Mouse (Mus musculus) 416B (cell line): ENCODE results near the gene Chst7.

ENCODE experiments used
- DNase-seq: peaks from one replicate; pipeline ENCODE4 v3.0.0; 2011; ENCODE audit warnings: low read depth

The Chst7 gene

DNA sequence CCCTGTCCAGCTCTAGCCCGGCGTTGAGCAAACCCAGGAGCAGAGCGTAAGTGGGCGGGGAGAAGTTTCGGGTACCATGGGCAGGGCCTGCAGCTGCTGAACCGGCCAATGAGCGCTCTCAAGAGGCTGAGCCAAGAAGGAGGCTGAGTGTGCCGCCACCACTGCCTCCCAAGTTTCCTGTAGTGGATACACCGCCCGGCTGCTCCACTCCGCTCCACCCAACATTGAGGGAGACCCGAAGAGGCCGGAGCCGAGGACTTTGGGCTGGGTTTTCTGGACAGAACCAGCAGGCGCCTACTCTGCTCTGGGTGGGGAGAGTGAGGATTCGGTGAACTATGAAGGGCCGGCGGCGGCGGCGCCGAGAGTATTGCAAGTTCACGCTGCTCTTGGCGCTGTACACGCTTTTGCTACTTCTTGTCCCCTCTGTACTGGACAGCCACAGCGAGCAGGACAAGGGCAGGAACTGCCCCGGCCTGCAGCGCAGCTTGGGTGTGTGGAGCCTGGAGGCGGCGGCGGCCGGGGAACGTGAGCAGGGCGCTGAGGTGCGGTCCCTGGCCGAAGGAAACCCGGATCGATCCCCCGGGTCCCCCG is at the start of gene Chst7:
Gene Chst7 (plus strand): TSS at position 180 of the 591 bp plus-strand sequence.
- DNase-seq, result no peak

DNA sequence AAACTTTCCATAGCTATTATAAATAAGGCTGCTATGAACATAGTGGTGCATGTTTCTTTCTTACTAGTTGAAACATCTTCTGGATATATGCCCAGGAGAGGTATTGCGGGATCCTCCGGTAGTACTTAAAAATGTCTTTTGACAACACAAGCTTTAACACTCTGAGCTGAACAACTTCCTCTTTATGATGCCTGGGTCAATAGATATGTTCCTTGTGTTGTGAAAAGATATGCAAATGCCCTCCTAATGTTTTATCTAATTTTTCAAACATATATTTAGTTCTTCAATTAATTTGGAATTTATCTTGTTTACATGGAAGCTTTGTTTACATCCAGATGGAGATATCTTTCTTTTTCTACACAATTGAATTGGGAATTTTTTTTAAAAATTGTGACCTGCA is 47.1 kb upstream of the Chst7 start:
- peak; percentile 2 for DNase-seq

DNA sequence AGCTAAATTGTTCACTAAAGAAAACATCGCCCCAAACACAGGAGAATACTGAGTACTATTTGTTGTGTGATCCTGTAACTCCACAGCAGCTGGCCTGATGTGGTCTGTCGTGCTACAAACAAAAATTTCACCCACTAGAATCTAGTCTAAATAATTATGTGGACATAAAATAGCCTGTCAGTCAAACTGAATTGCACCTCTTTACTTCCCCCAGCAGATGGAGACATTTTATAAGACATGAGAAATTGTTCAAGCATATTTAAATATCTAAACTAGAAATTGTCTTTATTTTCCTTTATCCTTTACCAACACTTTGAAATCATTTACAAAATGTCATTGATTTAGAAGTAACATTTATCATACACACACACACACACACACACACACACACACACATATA is 38.4 kb upstream of the Chst7 start:
- DNase-seq, result peak; percentile 31

DNA sequence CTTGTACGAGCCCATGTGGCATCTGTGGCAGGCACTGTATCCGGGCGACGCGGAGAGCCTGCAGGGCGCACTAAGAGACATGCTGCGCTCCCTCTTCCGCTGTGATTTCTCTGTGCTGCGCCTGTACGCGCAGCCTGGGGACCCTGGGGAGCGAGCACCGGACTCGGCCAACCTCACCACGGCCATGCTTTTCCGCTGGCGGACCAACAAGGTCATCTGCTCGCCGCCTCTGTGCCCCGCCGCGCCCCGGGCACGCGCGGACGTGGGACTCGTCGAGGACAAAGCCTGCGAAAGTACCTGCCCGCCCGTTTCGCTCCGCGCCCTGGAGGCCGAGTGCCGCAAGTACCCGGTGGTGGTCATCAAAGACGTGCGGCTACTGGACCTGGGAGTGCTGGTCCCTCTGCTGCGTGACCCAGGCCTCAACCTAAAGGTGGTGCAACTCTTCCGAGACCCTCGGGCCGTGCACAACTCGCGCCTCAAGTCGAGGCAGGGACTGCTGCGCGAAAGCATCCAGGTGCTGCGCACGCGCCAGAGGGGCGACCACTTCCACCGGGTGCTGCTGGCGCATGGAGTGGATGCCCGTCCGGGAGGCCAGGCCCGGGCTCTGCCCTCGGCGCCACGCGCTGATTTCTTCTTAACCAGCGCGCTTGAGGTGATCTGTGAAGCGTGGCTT is 872 bp downstream of the Chst7 start:
- no peak for DNase-seq

DNA sequence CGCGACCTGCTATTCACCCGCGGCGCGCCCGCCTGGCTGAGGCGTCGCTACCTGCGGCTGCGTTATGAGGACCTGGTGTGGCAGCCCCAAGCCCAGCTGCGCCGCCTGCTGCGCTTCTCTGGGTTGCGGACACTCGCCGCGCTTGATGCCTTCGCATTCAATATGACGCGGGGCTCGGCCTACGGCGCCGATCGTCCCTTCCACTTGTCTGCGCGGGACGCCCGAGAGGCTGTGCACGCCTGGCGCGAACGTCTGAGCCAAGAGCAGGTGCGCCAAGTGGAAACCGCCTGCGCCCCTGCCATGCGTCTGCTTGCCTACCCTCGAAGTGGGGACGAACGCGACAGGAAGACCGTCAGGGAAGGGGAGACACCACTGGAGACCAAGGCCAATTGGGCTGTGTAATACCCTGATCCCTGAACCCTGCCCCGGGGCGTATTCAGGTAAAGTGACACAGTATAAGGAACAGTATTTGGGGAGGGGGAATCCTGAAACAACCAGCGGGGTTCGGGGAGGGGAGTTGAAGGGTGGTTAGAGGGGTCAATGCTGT is 1.5 kb downstream of the Chst7 start:
- no peak for DNase-seq

DNA sequence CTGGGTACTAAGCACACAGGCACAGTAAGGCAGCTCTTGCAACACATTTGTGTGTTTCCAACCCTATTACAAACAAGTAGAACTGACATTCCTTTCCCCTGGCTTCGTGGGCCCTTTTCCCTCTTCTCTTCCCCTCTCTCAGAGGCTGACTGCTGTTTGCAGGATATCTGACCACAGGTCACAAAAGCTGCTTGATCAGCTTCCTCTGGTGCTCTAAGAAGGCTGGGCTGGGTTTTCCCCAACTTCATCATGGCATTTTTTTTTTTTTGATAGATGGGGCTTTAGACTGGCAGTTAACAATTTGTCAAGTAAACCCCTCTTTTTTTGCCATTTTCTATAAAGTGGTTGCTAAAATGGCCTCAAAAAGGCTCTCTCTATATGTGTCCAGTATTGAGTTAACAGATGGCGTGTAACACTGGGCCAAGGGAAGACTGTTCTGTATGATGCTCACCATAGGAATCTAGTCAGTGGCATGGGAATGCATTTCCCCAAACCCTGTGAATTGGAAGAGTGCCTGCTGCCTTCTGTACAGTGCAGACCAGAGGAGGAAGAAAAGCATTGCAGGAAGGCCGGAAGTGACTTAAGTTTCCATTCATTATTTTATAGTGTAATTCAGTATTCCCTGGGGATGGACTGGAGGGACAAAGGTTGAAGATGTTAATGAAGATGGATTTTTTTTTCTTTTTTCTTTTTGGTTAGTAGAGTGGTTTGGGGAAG is 2.6 kb downstream of the Chst7 start:
- DNase-seq, result no peak

DNA sequence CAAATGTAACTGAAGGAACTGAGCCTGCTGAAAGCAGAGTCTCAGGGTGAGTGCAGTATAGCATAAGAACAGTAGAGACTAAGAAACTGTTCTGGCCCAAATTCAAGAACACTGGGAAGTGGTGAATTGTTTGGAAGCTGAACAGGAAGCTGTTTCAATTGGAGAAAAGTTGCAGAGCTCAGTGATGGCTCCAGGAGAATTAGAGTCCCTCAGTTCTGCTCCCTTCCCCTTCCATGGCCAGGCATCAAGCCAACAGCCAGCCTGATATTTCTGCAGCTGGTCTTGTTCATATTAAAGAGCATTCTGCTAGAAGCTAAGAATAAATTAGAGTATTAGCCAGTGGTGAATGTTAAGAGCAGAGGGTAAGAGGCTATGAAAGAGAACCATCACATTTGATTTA is 7.3 kb downstream of the Chst7 start:
- no peak for DNase-seq

DNA sequence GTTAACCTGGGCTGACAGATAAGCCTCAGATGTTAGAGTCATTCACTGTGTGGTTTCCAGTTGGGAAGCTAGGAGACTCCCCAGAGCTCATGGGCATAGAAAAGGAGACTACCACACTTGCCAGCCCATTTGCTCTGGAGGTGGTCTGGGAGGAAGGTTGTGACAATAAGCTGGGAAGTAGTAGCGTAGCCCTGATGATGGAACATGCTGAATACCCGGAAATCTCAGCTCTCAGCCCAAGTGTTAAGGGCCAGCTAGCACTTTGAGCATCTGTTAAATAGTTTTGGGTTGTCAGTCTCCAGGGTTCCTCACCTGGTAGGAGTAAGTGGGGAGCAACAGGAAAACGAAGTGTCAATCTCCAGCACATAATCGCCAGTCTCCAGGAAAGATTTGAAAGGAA is 10.8 kb downstream of the Chst7 start:
- no peak for DNase-seq

DNA sequence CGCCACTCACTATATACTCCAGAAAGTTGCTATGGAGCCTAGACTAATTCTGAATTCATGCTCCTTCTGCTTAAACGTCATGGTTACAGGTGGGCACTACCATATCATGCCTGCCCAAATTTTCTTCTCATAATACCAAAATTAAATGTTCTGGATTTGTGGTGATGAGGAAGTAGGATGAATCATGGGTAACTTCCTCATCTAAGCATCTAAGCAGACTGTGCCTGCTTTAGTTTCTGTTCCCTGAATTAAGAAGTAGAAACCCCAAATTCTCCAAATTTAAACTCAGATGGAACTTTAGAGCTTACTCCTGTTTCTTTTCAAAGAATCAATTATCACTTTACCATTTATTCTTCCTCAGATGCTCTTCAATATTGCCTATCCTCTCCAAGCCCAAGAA is 58.4 kb downstream of the Chst7 start:
- DNase-seq, result no peak

DNA sequence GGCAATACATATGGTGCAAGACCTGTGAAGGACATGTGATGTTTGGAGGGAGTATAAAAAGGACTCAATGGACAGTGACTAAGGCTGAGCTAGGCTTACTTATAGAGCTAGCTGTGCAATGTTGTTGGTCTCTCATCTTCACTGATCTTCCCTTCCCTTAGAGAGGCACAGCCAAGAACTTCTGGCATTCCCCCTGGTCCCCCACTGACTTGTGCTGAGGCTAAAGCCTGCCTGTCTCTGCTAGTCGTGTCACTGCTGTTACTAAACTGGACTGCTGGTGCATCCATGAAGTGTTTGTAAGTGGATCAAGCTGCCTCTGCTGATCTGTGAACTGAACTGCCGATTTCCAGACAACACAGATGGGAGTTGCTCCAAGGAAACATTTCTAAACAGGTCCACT is 66.1 kb downstream of the Chst7 start:
- DNase-seq, result no peak

DNA sequence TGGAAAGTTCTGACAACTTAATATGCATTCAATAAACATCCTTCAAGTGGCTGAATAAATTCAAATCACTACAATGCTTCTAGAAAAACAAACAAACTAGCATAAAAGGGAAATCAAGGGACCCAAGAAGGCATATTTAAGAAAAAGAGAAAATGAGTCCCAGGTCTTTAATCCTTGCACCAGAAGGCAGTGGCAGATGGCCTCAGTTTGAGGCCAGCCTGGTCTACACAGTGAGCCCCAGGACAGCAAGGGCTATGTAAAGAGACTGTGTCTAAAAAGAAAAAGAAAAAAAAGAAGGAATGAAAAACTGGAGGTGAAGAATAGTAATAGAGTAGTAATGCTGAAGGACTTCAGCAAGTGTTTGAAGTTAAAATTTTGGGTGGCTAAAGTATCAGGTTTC is 69.6 kb downstream of the Chst7 start:
- no peak for DNase-seq

DNA sequence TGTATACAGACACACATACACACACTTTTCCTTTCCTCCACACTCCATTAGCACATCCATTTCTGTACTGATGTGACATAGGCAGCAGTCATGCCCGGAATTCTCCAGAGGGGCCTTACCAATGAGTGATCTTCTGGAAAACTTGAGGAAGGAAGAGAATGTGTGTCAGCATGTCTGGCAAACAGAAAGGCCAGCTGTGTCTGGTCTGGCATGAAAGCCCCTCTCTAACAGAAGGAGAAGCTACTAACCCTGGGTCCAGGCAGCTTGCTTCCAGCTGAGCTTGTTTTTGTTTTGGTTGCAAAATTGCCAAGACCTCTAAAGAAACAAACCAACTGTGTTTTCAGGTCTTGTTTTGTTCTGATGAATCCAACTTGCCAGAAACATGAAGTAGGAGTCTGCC is 70.1 kb downstream of the Chst7 start:
- no peak for DNase-seq
